Mouse (Mus musculus): ENCODE results near the gene Rab36. TPM values are rescaled to one million over a fixed set of nuclear protein-coding genes. Genes with fewer than 3 reads are reported as not detected.

Rab36 gene
- polyA plus RNA-seq (2012; rRNA removed) (2.0 and 2.5 TPM in 2 replicates), polyA plus RNA-seq (2014; fragmentation: Nextera tagmentation; extraction: Ambion mirVana) (0.70 and 1.1 TPM in 2 replicates)

- peak; percentile 58 to 61 (median 60) for DNase-seq (ENCODE audit: low read depth in 3 of 3, low spot score in 3 of 3)
- under 1% methylated on average over 36 of the region's 36 CpGs for WGBS (ENCODE audit: insufficient replicate concordance)
- ATAC-seq (ENCODE audit: insufficient read depth): peak; percentile 89
- peak within 1 kb of the TSS; percentile 37 to 40 for H3K4me3 ChIP-seq (ENCODE audit: insufficient read depth in 1 of 2, low read depth in 2 of 2, low read length in 2 of 2)
- H3K9ac ChIP-seq (replicated peaks): no peak within 1 kb of the TSS
- H3K4me1 ChIP-seq (replicated peaks; ENCODE audit: control insufficient read depth in 2 of 2, insufficient read depth in 2 of 2, low read length in 1 of 2): peaks cover 0 to 8% of the 10 kb centered on the region in 2 experiments; a peak in 2 of 4 replicates
- no peaks in the 10 kb centered on the region; the same call in 1 of the 2 replicates for H3K27me3 ChIP-seq (ENCODE audit: control insufficient read depth, insufficient read depth, low read length)
- H3K27ac ChIP-seq: no peak within 1 kb of the TSS
- H3K36me3 ChIP-seq (replicated peaks; ENCODE audit: control insufficient read depth, insufficient read depth, low read depth): no peaks in the 10 kb centered on the region
- peak within 1 kb of the TSS; percentile 34 for H3K4me2 ChIP-seq (ENCODE audit: low read depth)
- no peaks in the 10 kb centered on the region for H3K9me3 ChIP-seq (ENCODE audit: control insufficient read depth, low read length)
- no peak for TF ChIP-seq EP300 (IDR thresholded peaks at IDR 0.05; ENCODE audit: low read depth)
Measured at GRCm38 (mm10) chr10:75036883-75037379, at the start of gene Rab36. Rab36 (plus strand) TSS chr10:75037058.

- Histone ChIP-seq H3K4me2 (ENCODE audit: low read depth) (peak overlapping the region; percentile 11; the same call in 1 of the 2 replicates), H3K27me3 (ENCODE audit: control insufficient read depth, insufficient read depth, low read length) (no peaks in the 10 kb centered on the region)
- 15% methylated on average over 14 of the region's 14 CpGs for WGBS (ENCODE audit: insufficient replicate concordance)
Measured at GRCm38 (mm10) chr10:74987698-74988470, 49.0 kb upstream of the Rab36 start.

GRCm38 (mm10) chr10:74989814-74990213 is 47.0 kb upstream of the Rab36 start:
- 54% methylated on average over 4 of the region's 4 CpGs for WGBS (ENCODE audit: insufficient replicate concordance)
- no peaks in the 10 kb centered on the region for H3K36me3 ChIP-seq (replicated peaks; ENCODE audit: control insufficient read depth, insufficient read depth, low read depth)
- TF ChIP-seq EP300 (IDR thresholded peaks at IDR 0.05; ENCODE audit: low read depth) (no peak), CTCF (IDR thresholded peaks at IDR 0.05; ENCODE audit: low read depth) (peak; percentile 47; the same call in 1 of the 2 replicates)
- no peak overlapping the region for H3K4me3 ChIP-seq (ENCODE audit: insufficient read depth in 1 of 2, low read depth in 2 of 2, low read length in 2 of 2)
- H3K9ac ChIP-seq (replicated peaks): no peak overlapping the region
- H3K9me3 ChIP-seq (ENCODE audit: control insufficient read depth, low read length): no peaks in the 10 kb centered on the region
- ATAC-seq (ENCODE audit: insufficient read depth) (no peak), DNase-seq (ENCODE audit: low read depth in 3 of 3, low spot score in 3 of 3) (no peak)
- no peak overlapping the region for H3K27ac ChIP-seq
- no peaks in the 10 kb centered on the region for H3K27me3 ChIP-seq (ENCODE audit: control insufficient read depth, insufficient read depth, low read length)
- 0 out of 4 replicates have a peak, but pooled peaks cover 0 to 2% of the 10 kb centered on the region in 2 experiments for H3K4me1 ChIP-seq (replicated peaks; ENCODE audit: control insufficient read depth in 2 of 2, insufficient read depth in 2 of 2, low read length in 1 of 2)
- H3K4me2 ChIP-seq (ENCODE audit: low read depth): no peak overlapping the region

More at GRCm38 (mm10) chr10:74987698-74988470, 49.0 kb upstream of the Rab36 start:
- no peak overlapping the region for H3K9ac ChIP-seq (replicated peaks)
- no peak overlapping the region for H3K27ac ChIP-seq
- H3K36me3 ChIP-seq (replicated peaks; ENCODE audit: control insufficient read depth, insufficient read depth, low read depth): no peaks in the 10 kb centered on the region
- no peak for TF ChIP-seq CTCF (IDR thresholded peaks at IDR 0.05; ENCODE audit: low read depth)
- TF ChIP-seq EP300 (IDR thresholded peaks at IDR 0.05; ENCODE audit: low read depth): no peak
- no peak overlapping the region for H3K4me3 ChIP-seq (ENCODE audit: insufficient read depth in 1 of 2, low read depth in 2 of 2, low read length in 2 of 2)
- H3K4me1 ChIP-seq (replicated peaks; ENCODE audit: control insufficient read depth in 2 of 2, insufficient read depth in 2 of 2, low read length in 1 of 2): 0 out of 4 replicates have a peak, but pooled peaks cover 0 to 2% of the 10 kb centered on the region in 2 experiments
- no peaks in the 10 kb centered on the region for H3K9me3 ChIP-seq (ENCODE audit: control insufficient read depth, low read length)
- DNase-seq (ENCODE audit: low read depth in 3 of 3, low spot score in 3 of 3) (no peak), ATAC-seq (ENCODE audit: insufficient read depth) (peak; percentile 68; the same call in 1 of the 2 replicates)

- no peak overlapping the region for H3K9ac ChIP-seq (replicated peaks)
- no peak overlapping the region for H3K27ac ChIP-seq
- H3K27me3 ChIP-seq (ENCODE audit: control insufficient read depth, insufficient read depth, low read length): no peaks in the 10 kb centered on the region
- H3K36me3 ChIP-seq (replicated peaks; ENCODE audit: control insufficient read depth, insufficient read depth, low read depth): no peaks in the 10 kb centered on the region
- H3K9me3 ChIP-seq (ENCODE audit: control insufficient read depth, low read length): no peaks in the 10 kb centered on the region
- WGBS (ENCODE audit: insufficient replicate concordance): 57% methylated on average over 26 of the region's 26 CpGs
- H3K4me2 ChIP-seq (ENCODE audit: low read depth): no peak overlapping the region
- H3K4me1 ChIP-seq (replicated peaks; ENCODE audit: control insufficient read depth in 2 of 2, insufficient read depth in 2 of 2, low read length in 1 of 2): 0 out of 4 replicates have a peak, but pooled peaks cover 0 to 2% of the 10 kb centered on the region in 2 experiments
- no peak for TF ChIP-seq EP300 (IDR thresholded peaks at IDR 0.05; ENCODE audit: low read depth)
- no peak for TF ChIP-seq CTCF (IDR thresholded peaks at IDR 0.05; ENCODE audit: low read depth)
- DNase-seq (ENCODE audit: low read depth in 3 of 3, low spot score in 3 of 3) (no peak), ATAC-seq (ENCODE audit: insufficient read depth) (no peak)
- no peak overlapping the region for H3K4me3 ChIP-seq (ENCODE audit: insufficient read depth in 1 of 2, low read depth in 2 of 2, low read length in 2 of 2)
Measured at GRCm38 (mm10) chr10:74990584-74991322, 46.1 kb upstream of the Rab36 start.

Data from liver, embryonic 14.5 days (tissue).